Mouse (Mus musculus) left cerebral cortex, postnatal 25 days (tissue): ENCODE measurements around the gene Creld1. TPM values are rescaled to one million over a fixed set of nuclear protein-coding genes. Genes with fewer than 3 reads are reported as not detected.

Source experiments
- DNase-seq, 2 experiments: peaks; one replicate each; pipeline ENCODE4 v3.0.0; 2022; ENCODE audit warnings: low spot score in 2 of 2, mixed read lengths in 1 of 2
- intact Hi-C: fragments of 180-260 bp; cut with DNase I; formaldehyde crosslinking; loops from one replicate; pipeline ENCODE4 v1.15.1; 2025
- total RNA-seq, 2 experiments: library from RNA; stranded (reverse); gene quantifications; 2 replicates each; pipeline ENCODE4 v1.2.3; 2021

The Creld1 gene
- 100 to 1,000 TPM; 114 to 121 TPM for total RNA-seq

DNA sequence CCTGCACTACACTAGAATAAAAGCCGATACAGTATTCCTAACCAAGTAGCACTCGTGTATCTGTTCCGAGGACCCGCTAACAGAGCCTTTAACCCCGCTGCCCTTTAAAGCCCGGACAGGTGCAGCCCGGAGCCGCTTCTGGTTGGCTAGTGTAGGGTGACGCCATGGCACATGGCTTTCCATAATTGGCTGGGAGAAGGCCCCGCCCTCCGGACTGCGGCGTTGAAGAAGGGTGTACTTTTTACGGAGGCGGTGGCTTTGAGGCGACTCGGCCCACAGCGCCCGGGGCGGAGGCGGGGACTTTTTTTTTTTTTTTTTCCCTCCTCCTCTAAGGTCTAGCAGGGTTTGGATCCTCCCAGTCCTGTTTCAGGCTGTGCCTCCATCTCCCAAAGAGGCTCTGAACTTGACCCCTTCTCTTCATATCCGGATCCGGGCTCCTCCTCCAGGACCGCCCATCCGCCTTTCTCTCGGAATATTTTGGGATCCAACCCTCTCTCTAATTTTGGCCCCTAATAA, at the start of gene Creld1:
Creld1 (plus strand) TSS at position 198 of the 516 bp plus-strand sequence.
- intact Hi-C loops = no loop called here
- peak; percentile 94 to 97 for DNase-seq

DNA sequence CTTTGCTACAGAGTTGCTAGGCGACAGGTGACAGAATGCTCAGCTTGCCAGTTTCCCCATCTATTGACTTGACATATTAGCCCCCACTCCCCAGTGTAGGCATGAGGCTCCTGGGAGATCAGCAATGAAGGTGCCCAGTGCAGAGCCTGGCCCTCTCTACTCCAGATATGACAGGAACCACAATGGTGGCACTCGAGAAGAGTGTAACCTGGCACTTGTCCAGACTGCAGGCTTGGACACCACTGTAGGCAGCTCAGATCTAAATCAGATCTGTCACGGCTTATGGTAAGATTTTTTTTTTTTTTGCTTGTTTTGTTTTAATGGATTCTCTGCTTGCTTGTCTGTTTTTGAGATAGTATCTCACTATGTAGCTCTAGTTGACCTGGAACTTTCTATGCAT, 49.4 kb upstream of the Creld1 start:
- intact Hi-C loops = no loop called here
- no peak for DNase-seq

DNA sequence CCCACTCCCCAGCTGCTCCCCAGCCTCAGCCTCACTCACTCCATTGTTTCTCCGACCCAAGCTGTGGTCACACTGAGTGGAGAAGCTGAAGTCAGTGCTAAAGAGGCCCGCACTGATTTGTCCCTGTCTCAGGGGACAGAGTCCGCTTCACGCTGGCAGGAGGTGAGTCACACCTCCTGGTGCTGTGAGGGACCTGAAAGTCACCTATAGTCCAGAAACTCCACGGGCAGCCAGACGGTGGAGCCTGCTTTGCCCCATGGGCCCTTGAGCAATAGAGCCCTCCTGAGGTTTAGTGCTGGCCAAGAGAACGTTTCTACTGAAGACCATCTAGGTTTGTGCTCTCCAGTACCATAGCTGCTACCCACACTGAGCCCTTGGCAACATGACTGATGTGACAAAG, 48.4 kb upstream of the Creld1 start:
- intact Hi-C loops = no loop called here
- no peak for DNase-seq

DNA sequence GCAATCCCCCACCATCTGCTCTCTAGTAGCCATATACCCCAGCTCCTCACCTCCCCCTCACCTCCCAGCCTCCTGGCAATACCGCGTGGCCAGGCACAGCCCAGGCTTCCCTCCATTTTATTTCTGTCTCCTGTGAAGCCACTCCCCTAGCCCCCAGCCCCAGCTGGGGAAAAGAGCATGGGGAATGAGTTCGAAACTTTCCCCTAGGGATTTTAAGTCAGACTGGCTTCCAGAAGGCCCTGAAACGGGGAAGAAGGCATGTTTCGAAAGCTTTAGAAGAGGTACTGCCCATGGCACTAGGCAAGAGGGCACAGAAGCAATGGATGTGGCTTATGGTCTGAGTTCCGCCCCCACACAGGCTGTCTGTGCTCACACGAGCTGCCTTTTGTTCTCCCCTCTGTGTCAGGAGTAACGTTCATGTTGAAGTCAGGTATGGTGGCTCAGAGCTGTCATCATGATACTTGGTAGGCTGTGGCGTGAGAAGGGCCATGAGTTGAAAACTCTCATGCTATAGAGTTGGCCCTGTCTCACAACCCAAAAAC, 47.4 kb upstream of the Creld1 start, which contains the start of gene Cidec:
Cidec (minus strand) TSS at position 97 of the 542 bp plus-strand sequence.
- DNase-seq = no peak
- intact Hi-C loops = no loop called here

DNA sequence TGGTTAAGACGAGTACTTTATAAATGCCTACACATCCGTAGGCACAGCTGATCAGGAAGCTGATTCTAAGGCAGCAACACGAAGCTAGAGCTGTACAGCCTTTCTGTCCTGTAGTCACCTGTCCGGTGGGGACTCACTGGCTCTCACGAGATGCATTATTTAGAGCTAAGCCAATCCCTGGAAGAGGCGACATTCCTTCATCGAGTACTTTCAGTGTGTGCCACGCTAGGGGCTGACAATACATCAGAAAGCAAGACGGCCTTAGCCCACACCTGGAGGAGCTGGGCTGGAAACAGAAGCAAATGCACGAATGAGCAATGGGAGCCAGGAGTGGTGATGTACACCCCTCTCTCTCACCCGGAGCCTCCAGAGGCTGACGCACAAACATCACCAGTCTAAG, 46.0 kb upstream of the Creld1 start:
- intact Hi-C loops = no loop called here
- no peak for DNase-seq

DNA sequence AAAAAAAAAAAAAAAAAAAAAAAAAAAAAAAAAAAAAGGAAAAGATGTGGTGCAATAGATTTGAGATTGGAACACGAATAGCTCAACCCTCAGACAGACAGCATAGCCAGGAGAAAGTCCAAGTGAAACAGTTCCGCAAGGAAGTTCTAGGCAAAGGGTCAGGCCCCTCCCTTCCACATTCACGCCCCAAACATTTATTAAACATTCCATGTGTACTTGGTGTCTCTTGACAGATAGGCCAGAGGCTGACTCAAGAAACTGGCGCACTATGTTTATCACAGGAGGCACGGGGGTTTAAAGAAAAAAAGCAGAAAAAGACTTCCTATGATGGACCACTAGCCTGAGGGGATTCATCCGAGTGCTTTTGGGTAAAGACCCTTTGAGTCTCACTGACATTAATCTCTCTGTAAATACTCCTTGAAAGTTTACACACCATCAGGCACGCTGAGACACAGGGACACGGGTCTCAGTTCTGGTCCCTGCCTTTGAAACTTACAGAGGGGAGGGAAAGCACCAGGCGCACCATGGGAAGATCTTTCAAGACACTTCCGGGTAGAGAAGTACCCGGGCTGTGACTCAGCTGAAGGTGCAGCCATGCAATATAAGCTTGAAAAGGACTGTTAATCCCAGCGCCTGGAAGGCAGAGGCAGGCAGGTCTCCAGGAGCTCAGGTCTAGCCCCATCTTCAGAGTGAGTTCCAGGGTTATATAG, 44.2 kb upstream of the Creld1 start:
- intact Hi-C loops = no loop called here
- DNase-seq = no peak

DNA sequence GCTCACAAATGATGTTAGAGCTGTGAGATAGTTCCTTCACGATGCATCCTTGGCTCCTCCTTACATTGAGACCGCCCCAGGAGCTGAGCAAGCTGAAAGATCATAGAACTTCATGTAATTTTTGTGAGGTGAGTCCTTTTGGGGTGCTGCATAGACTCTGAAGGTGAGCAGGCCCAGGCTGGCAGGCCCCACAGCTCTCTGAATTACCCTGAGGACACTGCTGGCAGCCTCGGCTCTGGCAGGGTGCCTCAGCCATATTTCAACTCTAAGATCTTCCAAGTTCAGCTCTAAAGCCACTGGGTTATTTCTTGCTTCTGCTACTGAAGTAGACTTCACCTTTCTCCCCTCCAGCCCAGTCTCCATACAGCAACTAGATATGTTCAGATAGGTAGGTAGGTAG, 42.4 kb upstream of the Creld1 start:
- intact Hi-C loops = no loop called here
- DNase-seq = no peak

DNA sequence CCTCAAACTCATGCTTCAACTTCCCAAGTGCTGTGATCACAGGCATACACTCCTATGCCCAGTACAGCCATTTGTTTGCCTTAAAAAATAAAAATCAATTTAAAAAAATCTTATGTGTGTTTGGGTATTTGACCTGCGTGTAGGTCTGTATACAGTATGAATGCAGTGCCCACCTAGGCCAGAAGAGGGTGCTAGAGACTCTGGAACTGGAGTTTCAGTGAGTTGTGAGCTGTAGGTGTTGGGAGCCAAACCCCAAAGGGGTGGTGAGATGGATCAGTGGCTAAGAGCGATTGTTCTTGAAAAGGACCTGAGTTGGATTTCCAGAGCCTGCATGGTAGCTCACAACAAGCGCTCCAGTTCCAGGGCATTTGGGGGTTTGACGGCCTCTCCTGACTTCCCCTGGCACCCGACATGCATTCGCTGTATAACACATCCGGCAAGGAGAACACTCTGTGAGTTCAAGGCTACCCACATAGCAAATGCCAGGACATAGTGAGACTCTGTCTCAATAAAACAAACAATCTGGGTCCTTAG, 41.9 kb upstream of the Creld1 start:
- intact Hi-C loops = no loop called here
- DNase-seq = peak; percentile 54 to 74

DNA sequence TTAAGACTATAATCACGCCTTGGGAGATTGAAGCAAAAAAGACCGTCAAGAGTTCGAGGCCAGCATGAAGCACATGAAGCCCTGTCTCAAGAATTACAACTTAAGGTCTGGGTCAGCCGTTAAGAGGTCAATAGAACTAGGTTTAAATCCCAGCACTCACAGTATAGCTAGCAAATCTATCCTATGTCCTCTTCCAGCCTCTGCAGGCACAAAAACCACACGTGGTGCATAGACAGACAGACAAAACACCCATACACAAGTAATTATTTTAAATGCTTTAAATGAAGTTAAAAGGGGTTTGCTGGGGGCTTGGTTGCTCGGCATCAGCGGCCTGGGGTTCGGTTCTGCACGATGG, 41.0 kb upstream of the Creld1 start:
- DNase-seq = no peak
- intact Hi-C loops = loop anchor here (1.0 kb wide), 1 partner anchor 27 kb away; no protein-coding TSS in a partner anchor

DNA sequence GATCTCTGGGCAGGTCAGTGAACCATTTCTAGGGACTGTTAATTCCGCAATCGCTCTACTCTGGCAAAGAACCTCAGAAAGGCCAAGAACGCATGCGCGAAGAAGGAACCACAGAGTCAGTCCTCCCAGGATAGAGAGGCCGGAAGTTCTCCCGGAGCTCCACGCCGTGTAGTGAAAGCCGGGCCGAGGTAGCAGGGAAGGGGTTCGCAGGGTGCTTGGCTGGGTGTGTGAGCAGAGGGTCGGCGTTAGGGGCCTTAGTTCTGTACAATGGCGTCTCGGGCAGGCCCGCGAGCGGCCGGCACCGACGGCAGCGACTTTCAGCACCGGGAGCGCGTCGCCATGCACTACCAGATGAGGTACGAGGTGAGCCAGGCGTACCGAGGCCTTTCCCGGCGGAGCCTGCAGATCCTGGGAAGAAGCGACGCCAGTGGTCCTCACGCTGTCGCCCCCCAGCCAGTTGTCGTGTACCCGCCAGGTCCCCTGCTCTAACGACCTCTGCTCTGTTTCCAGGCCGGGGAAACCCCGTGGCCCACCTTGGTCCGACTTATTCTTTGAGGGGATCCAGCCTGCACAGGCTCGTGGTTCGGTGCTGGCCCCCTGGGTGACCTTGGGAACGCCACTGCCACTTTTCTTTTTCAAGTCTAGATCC, 40.5 kb upstream of the Creld1 start, which contains the start of gene Jagn1:
Jagn1 (plus strand) TSS at position 128 of the 649 bp plus-strand sequence.
- DNase-seq = peak; percentile 88 to 93
- intact Hi-C loops = loop anchor here (1.0 kb wide), 1 partner anchor 27 kb away; no protein-coding TSS in a partner anchor

DNA sequence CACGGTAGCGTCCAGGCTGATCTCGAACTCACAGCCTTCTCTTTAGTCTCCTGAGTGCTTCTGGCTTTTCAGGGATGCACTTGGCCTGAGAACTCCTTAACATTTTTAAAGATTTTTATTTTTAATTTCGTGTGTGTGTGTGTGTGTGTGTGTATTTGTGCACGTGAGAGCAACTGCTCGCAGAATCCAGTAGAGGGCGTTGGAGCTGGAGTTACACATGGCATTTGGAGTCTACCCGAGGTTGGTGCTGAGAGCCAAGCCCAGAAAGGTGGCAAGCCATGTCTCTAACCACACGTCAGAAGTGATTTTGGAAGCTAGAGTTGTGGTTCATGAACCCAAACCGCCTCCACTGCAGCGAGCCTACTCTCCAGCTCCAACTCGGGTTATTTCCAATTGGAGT, 40.0 kb upstream of the Creld1 start:
- intact Hi-C loops = no loop called here
- no peak for DNase-seq

DNA sequence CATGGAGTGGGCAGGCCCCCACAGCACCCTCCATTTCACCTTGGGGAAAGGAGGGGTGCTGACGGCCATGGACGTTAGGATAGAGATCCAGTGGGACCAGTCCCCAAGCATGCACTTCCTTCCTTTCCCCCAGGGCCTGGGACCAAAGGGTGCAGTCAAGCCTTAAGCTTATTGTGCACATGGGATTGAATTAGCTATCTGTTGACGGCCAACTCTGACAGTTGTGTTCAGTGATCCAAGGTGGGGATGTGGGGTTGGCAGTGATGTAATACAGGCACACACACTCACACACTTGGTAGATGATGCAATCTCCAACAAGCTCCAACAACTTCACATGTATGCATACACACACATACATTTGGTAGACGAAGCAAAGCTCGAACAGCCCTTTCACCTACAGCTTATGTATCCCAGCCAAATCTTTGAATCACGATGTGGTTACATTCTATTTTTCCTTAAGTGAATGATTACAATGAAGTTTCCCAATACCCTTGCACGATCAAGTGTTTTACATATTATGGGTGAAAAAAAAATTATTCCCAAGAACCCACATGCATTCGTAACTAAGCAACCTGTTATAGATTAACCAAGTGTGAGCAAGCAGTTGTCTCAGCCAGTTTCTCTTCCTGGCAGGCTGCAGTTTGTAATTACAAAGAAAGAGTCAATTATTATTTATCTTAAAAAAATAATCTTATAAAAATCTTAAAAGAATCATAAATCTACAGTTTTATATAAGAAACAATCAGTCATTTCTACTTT, 38.7 kb upstream of the Creld1 start:
- intact Hi-C loops = no loop called here

DNA sequence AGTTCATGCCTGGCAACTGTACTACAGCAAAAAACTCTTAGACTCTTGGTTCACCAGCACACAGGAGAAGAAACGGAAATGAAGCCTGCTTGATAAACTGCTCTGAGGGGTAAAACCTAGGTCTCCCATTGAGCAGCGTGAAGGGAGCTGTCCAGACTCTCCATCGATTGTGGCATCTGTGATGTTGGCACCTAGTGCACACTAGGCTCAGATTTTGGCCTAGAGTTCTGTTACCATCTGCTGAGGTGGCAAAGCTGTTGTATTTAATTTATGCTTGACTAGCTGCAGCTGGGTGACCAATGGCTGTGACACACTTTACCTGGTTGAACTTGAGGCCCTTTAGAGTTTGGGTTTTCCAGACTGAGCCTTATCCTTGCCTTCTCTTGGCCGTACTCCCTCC, 35.5 kb upstream of the Creld1 start:
- intact Hi-C loops = no loop called here
- DNase-seq = no peak

More for the DNA sequence above, 38.7 kb upstream of the Creld1 start:
- no peak for DNase-seq

DNA sequence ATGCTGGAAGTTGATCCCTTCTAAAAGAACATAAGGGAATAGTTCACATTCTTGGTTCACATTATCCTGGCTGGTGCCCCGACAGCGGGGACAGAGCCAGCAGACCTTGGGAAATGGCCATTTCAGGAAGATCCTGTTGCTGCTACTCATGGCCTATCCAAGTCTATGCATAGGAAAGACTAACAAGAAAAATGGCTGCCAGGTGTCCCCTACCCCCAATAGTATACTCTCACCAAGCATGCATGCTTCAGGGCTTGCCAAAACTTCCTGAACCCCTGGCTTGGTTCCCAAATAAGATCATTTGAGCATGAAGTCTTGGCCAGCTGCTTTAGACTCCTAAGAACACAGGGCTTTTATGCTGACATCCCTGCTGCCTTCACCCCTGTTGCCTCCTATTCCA, 31.3 kb upstream of the Creld1 start:
- intact Hi-C loops = loop anchor here (5.0 kb wide), 1 partner anchor 80 kb away; the partner anchor contains the start of genes Emc3 and Fancd2
- DNase-seq = no peak

DNA sequence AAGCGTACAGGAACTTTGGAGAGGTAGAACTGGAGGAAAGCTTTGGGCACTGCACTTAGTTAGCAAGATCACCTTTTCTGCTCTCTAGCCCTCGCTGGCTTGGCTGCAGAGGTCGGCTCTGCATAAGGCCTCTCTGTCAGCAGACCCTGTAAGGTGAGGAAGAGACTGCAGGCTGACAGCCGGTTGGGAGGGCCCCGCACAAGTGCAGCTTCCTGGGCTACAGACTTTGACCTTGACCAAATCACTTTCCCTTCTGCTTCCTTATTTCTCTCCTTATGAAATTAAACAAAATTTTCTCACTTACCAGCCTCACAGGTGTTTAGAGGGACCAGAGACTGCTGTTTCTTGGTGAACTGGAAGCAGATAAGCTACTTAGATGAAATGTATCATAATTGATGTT, 28.1 kb upstream of the Creld1 start:
- intact Hi-C loops = no loop called here

DNA sequence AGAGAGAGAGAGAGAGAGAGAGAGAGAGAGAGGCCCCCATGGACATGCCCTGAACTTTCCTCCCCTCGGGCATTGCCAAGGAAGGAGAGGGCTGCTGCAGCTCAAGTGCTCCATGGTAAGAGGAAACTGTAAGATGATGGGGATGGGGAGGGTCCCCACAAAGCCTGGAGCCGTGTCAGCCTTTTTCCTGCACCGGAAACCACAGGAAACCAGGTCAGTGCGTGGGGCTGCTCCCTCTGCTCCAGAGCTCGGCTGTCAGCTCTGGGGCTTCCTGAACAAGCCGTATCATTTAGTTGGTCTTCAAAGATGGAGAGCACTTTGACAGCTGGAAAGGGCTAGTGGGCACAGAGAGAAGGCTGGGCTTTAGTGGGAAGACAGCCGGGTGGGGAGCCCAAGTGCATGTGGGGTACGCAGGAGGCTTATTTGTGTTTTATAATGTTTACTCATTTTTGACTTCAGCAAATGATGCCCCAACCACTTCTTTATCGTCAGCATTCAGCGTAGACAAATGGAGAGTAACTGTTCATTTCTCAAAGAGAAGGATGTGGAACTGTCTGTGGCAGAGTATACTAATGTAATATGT, 25.1 kb upstream of the Creld1 start, which contains the start of gene Il17re:
Il17re (plus strand) TSS at position 533 of the 583 bp plus-strand sequence.
- no peak for DNase-seq
- intact Hi-C loops = no loop called here

More for the DNA sequence above, 28.1 kb upstream of the Creld1 start:
- DNase-seq = no peak

DNA sequence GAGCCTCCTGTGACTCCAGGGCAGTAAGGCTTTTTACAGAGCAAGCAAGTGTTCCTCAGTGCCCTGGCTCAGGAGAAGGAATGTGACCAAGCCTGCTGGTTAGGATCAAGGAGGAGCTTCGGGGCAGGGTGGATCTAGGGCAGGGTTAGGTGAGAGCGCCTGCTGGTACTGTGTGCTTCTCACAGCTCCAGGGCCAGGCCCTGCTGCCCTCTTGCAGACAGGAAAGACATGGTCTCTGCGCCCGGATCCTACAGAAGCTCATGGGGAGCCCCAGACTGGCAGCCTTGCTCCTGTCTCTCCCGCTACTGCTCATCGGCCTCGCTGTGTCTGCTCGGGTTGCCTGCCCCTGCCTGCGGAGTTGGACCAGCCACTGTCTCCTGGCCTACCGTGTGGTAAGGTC, 24.5 kb upstream of the Creld1 start:
- no peak for DNase-seq
- intact Hi-C loops = no loop called here

DNA sequence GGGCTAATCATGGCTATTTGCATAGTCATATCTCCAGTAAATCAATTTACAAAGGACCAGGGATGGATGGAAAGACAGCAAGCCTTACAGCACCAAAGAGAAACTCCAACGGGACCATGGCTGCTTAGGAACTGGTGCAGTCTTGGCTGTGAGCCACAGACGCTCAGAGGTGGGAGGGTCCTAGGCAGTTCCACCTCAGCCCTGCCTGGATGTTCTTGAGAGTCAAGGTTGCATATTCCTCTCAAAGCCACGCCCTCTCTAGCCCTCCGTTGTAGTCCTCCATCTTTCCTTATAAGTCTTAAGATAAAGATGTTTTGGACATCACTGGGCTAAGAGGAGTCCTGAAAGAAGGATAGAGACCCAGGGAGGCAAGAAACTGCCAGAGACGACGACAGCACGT, 19.1 kb upstream of the Creld1 start:
- DNase-seq = no peak
- intact Hi-C loops = no loop called here

DNA sequence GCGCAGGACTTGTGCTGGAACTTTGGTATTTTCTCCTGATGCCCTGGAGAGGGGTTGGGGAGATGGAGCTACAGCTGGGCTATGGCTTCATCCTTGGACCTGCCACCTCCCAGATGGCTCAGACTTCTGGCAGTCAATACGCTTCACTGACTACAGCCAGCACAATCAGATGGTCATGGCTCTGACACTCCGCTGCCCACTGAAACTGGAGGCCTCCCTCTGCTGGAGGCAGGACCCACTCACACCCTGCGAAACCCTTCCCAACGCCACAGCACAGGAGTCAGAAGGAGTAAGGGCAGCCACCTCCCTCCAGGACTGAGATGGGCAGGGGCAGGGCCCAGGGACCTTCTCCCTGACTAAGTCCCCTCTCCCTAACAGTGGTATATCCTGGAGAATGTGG, 17.5 kb upstream of the Creld1 start:
- intact Hi-C loops = no loop called here
- no peak for DNase-seq
